Mouse (Mus musculus) embryo, embryonic 11.5 days (tissue): ENCODE data around the gene Olfr259.

Experiments
- DNase-seq: peaks from one replicate; pipeline ENCODE4 v3.0.0-alpha.2; 2012; ENCODE audit warnings: low read depth, low spot score

The Olfr259 gene

GRCm38 (mm10) chr2:87114467-87114866, at the start of gene Olfr259:
Gene Olfr259 (minus strand): TSS chr2:87114567.
- no peak for DNase-seq

- no peak for DNase-seq
Observed at GRCm38 (mm10) chr2:87152524-87152923, 38.2 kb upstream of the Olfr259 start, which contains the start of gene Olfr1111. Gene Olfr1111 (minus strand): TSS chr2:87152624.

- DNase-seq = no peak
Observed at GRCm38 (mm10) chr2:87140200-87140599, 25.8 kb upstream of the Olfr259 start, which contains the start of gene Olfr1110. Gene Olfr1110 (minus strand): TSS chr2:87140300.

- DNase-seq = no peak
Observed at GRCm38 (mm10) chr2:87095908-87096307, 18.5 kb downstream of the Olfr259 start, which contains the start of gene Olfr1109. Gene Olfr1109 (minus strand): TSS chr2:87096008.

GRCm38 (mm10) chr2:87075717-87076116, 38.6 kb downstream of the Olfr259 start, which contains the start of gene Olfr1107:
Gene Olfr1107 (minus strand): TSS chr2:87075817.
- DNase-seq = no peak
